Mouse (Mus musculus) MEL (cell line): Measurements from ENCODE around the gene Colca2.
A peak's percentile ranks its signal among the peaks of the same experiment; 100 is the strongest.

Experiments
- BHLHE40 ChIP-seq: IDR thresholded peaks from 2 replicates; pipeline ENCODE4 v1.6.1; 2012; ENCODE audit warnings: low read depth, mild to moderate bottlenecking, inconsistent platforms, low read length, improper control_type of control experiment, borderline replicate concordance
- CHD2 ChIP-seq: IDR thresholded peaks from 2 replicates; pipeline ENCODE4 v1.6.1; 2011; ENCODE audit warnings: low read length, improper control_type of control experiment
- CTCF ChIP-seq, 3 experiments: IDR thresholded peaks in 2 of 3; conservative IDR thresholded peaks in 1 of 3; 2 replicates each; pipeline ENCODE4 v1.5.1; 2011 to 2012; ENCODE audit warnings: low read length in 3 of 3, low read depth in 2 of 3, mild to moderate bottlenecking in 2 of 3, improper control_type of control experiment in 1 of 3, inconsistent platforms in 1 of 3, mixed read lengths in 1 of 3, moderate library complexity in 1 of 3; ENCODE audit not compliant: control insufficient read depth in 1 of 3, insufficient read depth in 1 of 3, poor library complexity in 1 of 3, severe bottlenecking in 1 of 3
- E2F4 ChIP-seq: IDR thresholded peaks from 2 replicates; pipeline ENCODE4 v1.6.1; 2011; ENCODE audit warnings: low read depth, low read length, improper control_type of control experiment, borderline replicate concordance
- ELF1 ChIP-seq: IDR thresholded peaks from 2 replicates; pipeline ENCODE4 v1.6.1; 2014; ENCODE audit warnings: low read depth, mild to moderate bottlenecking, inconsistent platforms, low read length, improper control_type of control experiment, moderate library complexity
- GATA1 ChIP-seq: IDR thresholded peaks from 2 replicates; pipeline ENCODE4 v1.6.1; 2011; ENCODE audit warnings: low read depth, low read length, improper control_type of control experiment
- POLR2AphosphoS2 ChIP-seq: IDR thresholded peaks from 2 replicates; pipeline ENCODE4 v1.6.1; 2011; ENCODE audit warnings: low read length, improper control_type of control experiment
- RAD21 ChIP-seq: IDR thresholded peaks from 2 replicates; pipeline ENCODE4 v1.6.1; 2011; ENCODE audit warnings: mild to moderate bottlenecking, low read depth, low read length, improper control_type of control experiment
- ZKSCAN1 ChIP-seq: IDR thresholded peaks from 2 replicates; pipeline ENCODE4 v1.6.1; 2012; ENCODE audit warnings: low read depth, mild to moderate bottlenecking, inconsistent platforms, low read length, improper control_type of control experiment, moderate library complexity
- ZNF384 ChIP-seq: IDR thresholded peaks from 2 replicates; pipeline ENCODE4 v1.6.1; 2012; ENCODE audit warnings: low read depth, mild to moderate bottlenecking, inconsistent platforms, low read length, improper control_type of control experiment

- no peak for TF ChIP-seq CTCF (IDR thresholded peaks at IDR 0.05 in 2 of 3, conservative IDR thresholded peaks at IDR 0.05 in 1 of 3; ENCODE audit: control insufficient read depth in 1 of 3, insufficient read depth in 1 of 3, low read depth in 2 of 3, low read length in 3 of 3, poor library complexity in 1 of 3, severe bottlenecking in 1 of 3)
- TF ChIP-seq ZKSCAN1: no peak
- peak; percentile 39; the same call in 1 of the 2 replicates for TF ChIP-seq BHLHE40
- no peak for TF ChIP-seq E2F4
- peak; percentile 99 for TF ChIP-seq GATA1
- no peak for TF ChIP-seq RAD21
- 0 out of 2 replicates have a peak, but pooled peaks have one; percentile 38 for TF ChIP-seq POLR2AphosphoS2
- TF ChIP-seq ELF1: 0 out of 2 replicates have a peak, but pooled peaks have one; percentile 3
- TF ChIP-seq ZNF384: peak; percentile 90
- peak; percentile 43; the same call in 1 of the 2 replicates for TF ChIP-seq CHD2
These were observed 37.2 kb upstream of the Colca2 start for GRCm38 (mm10) chr9:51315402-51316063.
